Mouse (Mus musculus): Measurements from ENCODE around the gene Plekhg5. TPM values are rescaled to one million over a fixed set of nuclear protein-coding genes. Genes with fewer than 3 reads are reported as not detected.

Plekhg5 gene
- total and polyA plus RNA-seq, 3 experiments = 0.05 to 2.1 (median 1.1) TPM

- in situ Hi-C loops (cut with MboI; ENCODE audit: low pct_ligation_motif_present, low pct_unique_long_range_greater_than_20kb, low sequenced_read_pairs) = no loop called here
- H3K4me3 ChIP-seq (replicated peaks in 1 of 3; ENCODE audit: low read depth in 2 of 3, low read length in 2 of 3, poor library complexity in 1 of 3) = no peak overlapping the region
- dilution Hi-C loops (cut with MboI; ENCODE audit: extremely low pct_ligation_motif_present, extremely low pct_unique_long_range_greater_than_20kb, low sequenced_read_pairs) = no loop called here
- no peak for DNase-seq (ENCODE audit: extremely low read depth)
- no peak overlapping the region for H3K9ac ChIP-seq (ENCODE audit: insufficient read depth, low read depth)
- H3K36me3 ChIP-seq (replicated peaks in 1 of 2; ENCODE audit: control insufficient read depth in 1 of 2, insufficient read depth in 1 of 2, low read length in 1 of 2) = no peaks in the 10 kb centered on the region
- peaks cover 6% of the 10 kb centered on the region for H3K9me3 ChIP-seq (replicated peaks; ENCODE audit: low read length)
- H3K4me1 ChIP-seq (ENCODE audit: control insufficient read depth in 1 of 2, insufficient read depth in 2 of 2) = peaks cover 11 to 13% of the 10 kb centered on the region in 2 experiments
- TF ChIP-seq MAZ (IDR thresholded peaks at IDR 0.05; ENCODE audit: low read depth, low read length) (no peak), UBTF (IDR thresholded peaks at IDR 0.05; ENCODE audit: low read depth, low read length) (no peak), MEF2A (IDR thresholded peaks at IDR 0.05; ENCODE audit: borderline replicate concordance, low read depth, low read length) (no peak), CTCF (conservative IDR thresholded peaks at IDR 0.05 in 1 of 2, IDR thresholded peaks at IDR 0.05 in 1 of 2; ENCODE audit: low read depth in 2 of 2, low read length in 2 of 2) (no peak), ZKSCAN1 (IDR thresholded peaks at IDR 0.05; ENCODE audit: borderline replicate concordance, low read depth, low read length) (no peak), MAFK (IDR thresholded peaks at IDR 0.05; ENCODE audit: insufficient replicate concordance, low read length) (no peak), MXI1 (IDR thresholded peaks at IDR 0.05; ENCODE audit: low read depth, low read length) (no peak), PAX5 (IDR thresholded peaks at IDR 0.05; ENCODE audit: low read length) (no peak), HCFC1 (IDR thresholded peaks at IDR 0.05; ENCODE audit: low read depth, low read length) (no peak), BHLHE40 (IDR thresholded peaks at IDR 0.05; ENCODE audit: low read depth, low read length) (no peak), RAD21 (IDR thresholded peaks at IDR 0.05; ENCODE audit: low read depth, low read length) (no peak)
- H3K4me2 ChIP-seq (ENCODE audit: insufficient read depth, low read depth, poor library complexity, severe bottlenecking) = no peak overlapping the region
- H3K79me2 ChIP-seq (replicated peaks; ENCODE audit: control insufficient read depth, extremely low read depth, insufficient read depth, poor library complexity, severe bottlenecking) = no peaks in the 10 kb centered on the region
- peaks cover 79% of the 10 kb centered on the region for H3K27me3 ChIP-seq (replicated peaks)
- no peak overlapping the region for H3K27ac ChIP-seq (ENCODE audit: insufficient read depth, low read depth)
Measured at GRCm38 (mm10) chr4:152151451-152151965, 79.2 kb downstream of the Plekhg5 start.

GRCm38 (mm10) chr4:152151966-152152544 is 79.8 kb downstream of the Plekhg5 start, which contains the start of gene Espn:
Espn (minus strand) TSS chr4:152152371.
- TF ChIP-seq JUN (IDR thresholded peaks at IDR 0.05; ENCODE audit: insufficient read depth, low read depth, low read length) (no peak), ZNF384 (IDR thresholded peaks at IDR 0.05; ENCODE audit: low read depth, low read length) (no peak)
- H3K4me2 ChIP-seq (ENCODE audit: insufficient read depth, low read depth, poor library complexity, severe bottlenecking) = no peak within 1 kb of the TSS
- no peaks in the 10 kb centered on the region for H3K79me2 ChIP-seq (replicated peaks; ENCODE audit: control insufficient read depth, extremely low read depth, insufficient read depth, poor library complexity, severe bottlenecking)
- DNase-seq (ENCODE audit: extremely low read depth) = no peak
- H3K9me3 ChIP-seq (replicated peaks; ENCODE audit: low read length) = peaks cover 6% of the 10 kb centered on the region
- H3K4me3 ChIP-seq (replicated peaks in 1 of 3; ENCODE audit: low read depth in 2 of 3, low read length in 2 of 3, poor library complexity in 1 of 3) = no peak within 1 kb of the TSS
- in situ Hi-C loops (cut with MboI; ENCODE audit: low pct_ligation_motif_present, low pct_unique_long_range_greater_than_20kb, low sequenced_read_pairs) = no loop called here
- H3K27ac ChIP-seq (ENCODE audit: insufficient read depth, low read depth) = no peak within 1 kb of the TSS
- no peaks in the 10 kb centered on the region for H3K36me3 ChIP-seq (replicated peaks in 1 of 2; ENCODE audit: control insufficient read depth in 1 of 2, insufficient read depth in 1 of 2, low read length in 1 of 2)
- peaks cover 76% of the 10 kb centered on the region for H3K27me3 ChIP-seq (replicated peaks)
- H3K4me1 ChIP-seq (ENCODE audit: control insufficient read depth in 1 of 2, insufficient read depth in 2 of 2) = peaks cover 11 to 13% of the 10 kb centered on the region in 2 experiments
- H3K9ac ChIP-seq (ENCODE audit: insufficient read depth, low read depth) = no peak within 1 kb of the TSS
- dilution Hi-C loops (cut with MboI; ENCODE audit: extremely low pct_ligation_motif_present, extremely low pct_unique_long_range_greater_than_20kb, low sequenced_read_pairs) = no loop called here
